Mouse (Mus musculus) erythroblast, embryonic 14.5 days (primary cell): ENCODE data around the gene Dgkb. TPM values are rescaled to one million over a fixed set of nuclear protein-coding genes. Genes with fewer than 3 reads are reported as not detected.

Experiments
- H3K27me3 ChIP-seq: 2 replicates; pipeline ENCODE4 v1.6.1; 2012; ENCODE audit warnings: inconsistent platforms; ENCODE audit not compliant: control insufficient read depth
- H3K36me3 ChIP-seq: 2 replicates; pipeline ENCODE4 v1.6.1; 2012; ENCODE audit warnings: mild to moderate bottlenecking, inconsistent platforms; ENCODE audit not compliant: control insufficient read depth
- H3K4me1 ChIP-seq: 2 replicates; pipeline ENCODE4 v1.6.1; 2012; ENCODE audit warnings: inconsistent platforms; ENCODE audit not compliant: control insufficient read depth
- H3K4me3 ChIP-seq: replicated peaks from 2 replicates; pipeline ENCODE3; 2012; ENCODE audit warnings: moderate library complexity, mild to moderate bottlenecking, inconsistent platforms
- H3K9me3 ChIP-seq: 2 replicates; pipeline ENCODE4 v1.6.1; 2012; ENCODE audit warnings: low read length, inconsistent platforms, mixed read lengths; ENCODE audit not compliant: control insufficient read depth
- GATA1 ChIP-seq: IDR thresholded peaks from 2 replicates; pipeline ENCODE4 v1.6.1; 2012; ENCODE audit warnings: low read length, inconsistent platforms, mixed read lengths
- TAL1 ChIP-seq: IDR thresholded peaks from 3 replicates; pipeline ENCODE4 v1.6.1; 2012; ENCODE audit warnings: low read length, inconsistent platforms, mixed read lengths
- polyA plus RNA-seq: library from polyadenylated mRNA; stranded (reverse); fragments of >175 nt; gene quantifications from 2 replicates; pipeline ENCODE4 v1.2.3, GENCODE M21; 2012

Gene Dgkb
- polyA plus RNA-seq, 1 experiment: not detected

DNA sequence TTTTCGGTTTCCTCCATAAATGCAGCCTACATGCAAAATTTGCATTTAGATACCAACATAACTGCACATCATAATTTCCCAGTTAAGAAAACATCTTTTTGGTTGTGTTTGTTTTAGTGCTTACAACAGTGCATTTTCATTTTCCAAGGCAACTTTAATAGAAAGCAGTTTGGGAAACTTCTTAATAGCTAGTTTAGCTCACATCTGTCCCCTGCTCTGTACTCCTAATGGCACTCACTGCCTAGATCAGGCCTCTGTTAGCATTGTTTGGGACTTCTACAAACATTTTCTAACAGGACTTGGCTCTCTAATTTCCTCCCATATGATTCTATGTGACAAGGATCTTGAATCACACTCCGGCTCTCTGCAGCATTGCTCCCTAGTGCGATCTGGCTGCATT is 486.7 kb downstream of the Dgkb start:
- no peak overlapping the region for H3K4me3 ChIP-seq
- no peaks in the 10 kb centered on the region for H3K4me1 ChIP-seq
- TF ChIP-seq GATA1 (no peak), TAL1 (no peak)
- no peaks in the 10 kb centered on the region for H3K36me3 ChIP-seq
- H3K9me3 ChIP-seq: no peaks in the 10 kb centered on the region; the same call in 1 of the 2 replicates
- H3K27me3 ChIP-seq: no peaks in the 10 kb centered on the region

DNA sequence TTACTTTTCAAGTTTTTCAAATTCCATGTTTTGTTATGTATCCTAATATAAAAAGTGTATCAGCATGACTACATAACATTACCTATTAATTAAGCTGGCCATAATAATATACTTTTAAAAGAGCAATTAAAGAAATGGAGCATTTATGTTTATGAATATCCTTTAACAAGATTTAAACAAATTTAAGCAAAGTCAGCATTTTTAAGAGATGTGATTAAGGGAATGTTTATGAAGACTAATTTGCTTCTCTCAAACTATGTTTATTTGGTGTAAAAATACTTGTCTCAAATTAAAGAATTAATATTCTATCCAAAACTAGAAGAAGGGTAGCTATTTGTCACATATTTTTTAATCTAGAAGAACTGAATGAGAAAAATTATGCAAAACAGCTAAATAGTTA is 492.4 kb downstream of the Dgkb start:
- Histone ChIP-seq H3K4me1 (no peaks in the 10 kb centered on the region), H3K9me3 (no peaks in the 10 kb centered on the region), H3K4me3 (no peak overlapping the region), H3K36me3 (no peaks in the 10 kb centered on the region), H3K27me3 (no peaks in the 10 kb centered on the region)
- TF ChIP-seq TAL1: no peak
- TF ChIP-seq GATA1: no peak

DNA sequence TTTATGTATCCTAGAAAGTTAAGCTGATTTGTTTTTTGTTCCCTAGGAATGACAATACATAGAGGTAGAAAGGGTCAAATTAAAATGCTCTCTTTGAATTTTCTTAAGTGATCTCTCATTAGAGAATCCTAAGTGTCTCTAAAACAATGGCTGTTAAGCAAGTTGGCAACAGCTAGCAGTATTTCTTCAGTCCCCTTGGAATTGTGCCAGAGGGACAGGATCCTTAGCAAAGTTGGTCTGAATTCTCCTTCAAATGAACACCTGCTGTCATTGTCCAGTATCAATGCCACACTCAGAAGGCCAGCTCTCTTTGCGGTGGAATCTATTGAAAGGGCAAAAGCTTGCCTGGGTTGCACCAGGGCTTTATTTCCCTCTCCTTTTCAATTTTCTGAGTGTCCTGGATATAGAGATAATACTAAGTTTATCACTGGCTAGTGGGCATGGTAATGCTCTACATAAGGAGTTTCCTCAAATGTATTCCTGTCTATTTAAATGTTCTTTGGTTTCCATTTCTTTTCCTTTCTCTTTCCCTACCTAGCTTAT is 510.3 kb downstream of the Dgkb start:
- Histone ChIP-seq H3K9me3 (no peaks in the 10 kb centered on the region), H3K4me1 (no peaks in the 10 kb centered on the region), H3K36me3 (no peaks in the 10 kb centered on the region), H3K4me3 (no peak overlapping the region), H3K27me3 (no peaks in the 10 kb centered on the region)
- TF ChIP-seq GATA1 (no peak), TAL1 (no peak)

DNA sequence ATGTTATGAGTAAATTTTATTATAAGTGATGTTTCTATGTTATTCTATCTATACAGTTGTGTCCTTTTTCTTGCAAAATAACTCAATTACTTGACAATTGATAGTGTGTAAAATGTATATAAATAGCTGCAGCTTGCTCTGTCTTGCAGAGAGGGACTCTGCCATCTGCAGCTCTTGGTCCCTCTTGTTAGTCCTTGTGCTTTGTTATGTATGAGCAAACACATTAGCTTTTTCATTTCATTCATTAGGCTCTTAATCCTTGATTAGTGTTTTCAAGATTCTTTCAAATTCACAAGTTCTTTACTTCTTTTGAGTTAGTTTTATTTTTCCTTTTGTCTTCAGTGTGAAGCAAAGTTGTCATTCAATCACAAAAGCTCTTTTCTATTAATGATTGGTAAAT is 511.3 kb downstream of the Dgkb start:
- H3K9me3 ChIP-seq: no peaks in the 10 kb centered on the region
- H3K36me3 ChIP-seq: no peaks in the 10 kb centered on the region
- TF ChIP-seq TAL1 (no peak), GATA1 (no peak)
- H3K4me1 ChIP-seq: no peaks in the 10 kb centered on the region
- H3K27me3 ChIP-seq: no peaks in the 10 kb centered on the region
- no peak overlapping the region for H3K4me3 ChIP-seq

DNA sequence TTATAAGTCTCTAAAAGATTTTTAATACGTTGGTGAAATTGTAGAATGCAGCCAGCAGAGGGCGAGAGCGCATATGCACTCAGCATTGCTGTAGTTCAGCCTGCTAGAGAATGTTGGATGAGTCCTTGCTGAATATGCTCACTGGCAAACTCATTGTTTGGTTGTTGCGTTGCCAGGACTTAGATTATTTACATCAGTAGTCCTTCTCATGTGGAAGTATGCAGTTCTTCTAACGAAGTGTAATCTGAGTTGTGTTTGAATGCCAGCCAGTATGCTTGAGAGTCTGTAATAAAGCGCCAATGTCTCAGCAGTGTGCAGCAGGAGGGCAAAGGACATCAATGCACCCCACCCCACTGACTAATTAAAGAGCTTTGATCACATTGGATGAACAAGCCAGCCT is 525.1 kb downstream of the Dgkb start:
- no peak for TF ChIP-seq GATA1
- no peak for TF ChIP-seq TAL1
- Histone ChIP-seq H3K4me1 (no peaks in the 10 kb centered on the region), H3K27me3 (no peaks in the 10 kb centered on the region), H3K9me3 (no peaks in the 10 kb centered on the region), H3K36me3 (no peaks in the 10 kb centered on the region), H3K4me3 (no peak overlapping the region)

DNA sequence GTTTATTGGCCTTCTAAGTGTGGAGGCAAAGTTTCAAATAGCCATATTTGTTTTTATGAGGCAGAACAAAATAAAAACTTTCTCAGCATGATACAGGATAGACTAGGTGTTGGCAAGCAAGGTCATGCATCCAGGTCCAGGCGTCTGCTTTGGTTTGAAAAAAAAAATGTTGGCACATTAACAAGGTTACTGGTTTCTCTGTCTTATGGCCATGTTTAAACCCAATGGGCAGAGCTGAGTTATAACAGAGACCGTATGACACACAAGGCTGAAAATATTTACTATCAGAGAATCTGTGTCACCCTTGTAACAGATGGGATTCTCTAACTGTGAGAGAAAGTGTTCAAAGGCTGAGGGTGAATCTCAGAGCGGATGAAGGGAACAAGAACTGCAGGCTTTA is 535.0 kb downstream of the Dgkb start:
- TF ChIP-seq TAL1: no peak
- no peak for TF ChIP-seq GATA1
- no peaks in the 10 kb centered on the region for H3K9me3 ChIP-seq

DNA sequence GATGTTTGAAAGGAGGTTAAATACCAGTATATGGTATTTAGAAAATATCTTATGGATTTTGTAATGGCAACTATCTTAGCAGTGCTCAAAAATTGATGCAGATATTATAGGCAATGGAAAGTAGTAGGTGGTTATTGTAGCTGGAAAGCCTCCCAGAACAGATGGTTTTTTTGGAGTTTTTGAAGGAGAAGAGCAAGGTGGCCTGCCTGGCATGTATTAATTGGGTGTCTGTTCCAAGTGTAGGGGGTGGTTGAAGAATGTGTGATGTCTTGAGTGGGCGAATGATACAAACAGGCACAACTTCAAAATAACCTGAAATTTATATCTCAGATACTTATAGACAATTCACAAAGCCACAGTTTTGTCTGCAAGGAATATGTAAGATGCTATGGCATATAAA is 538.9 kb downstream of the Dgkb start:
- no peaks in the 10 kb centered on the region for H3K36me3 ChIP-seq
- TF ChIP-seq TAL1: no peak
- TF ChIP-seq GATA1: no peak
- no peaks in the 10 kb centered on the region for H3K9me3 ChIP-seq
- no peaks in the 10 kb centered on the region for H3K27me3 ChIP-seq
- H3K4me1 ChIP-seq: no peaks in the 10 kb centered on the region
- H3K4me3 ChIP-seq: no peak overlapping the region

More for the DNA sequence above, 535.0 kb downstream of the Dgkb start:
- H3K4me3 ChIP-seq: no peak overlapping the region
- H3K27me3 ChIP-seq: no peaks in the 10 kb centered on the region
- H3K36me3 ChIP-seq: no peaks in the 10 kb centered on the region
- no peaks in the 10 kb centered on the region for H3K4me1 ChIP-seq

DNA sequence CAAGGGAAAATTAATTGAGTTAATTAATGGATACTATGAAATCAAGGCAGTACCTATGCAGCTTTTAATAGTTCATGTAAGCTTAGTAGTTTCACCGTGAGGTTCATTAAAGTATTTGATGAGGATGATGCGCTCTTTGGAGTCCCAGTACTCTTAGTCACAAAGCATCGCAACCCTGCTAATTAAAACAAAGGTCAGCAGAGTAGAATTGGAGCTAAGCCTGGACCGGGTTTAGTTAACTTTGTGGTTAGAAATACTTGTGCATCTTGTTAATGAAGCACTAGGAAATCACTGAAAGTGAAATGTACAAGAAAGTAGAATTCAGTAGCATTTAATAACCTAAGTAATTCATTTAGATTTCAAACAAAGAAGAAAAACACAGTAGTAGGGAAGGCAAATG is 544.0 kb downstream of the Dgkb start:
- Histone ChIP-seq H3K36me3 (no peaks in the 10 kb centered on the region), H3K27me3 (no peaks in the 10 kb centered on the region), H3K4me1 (no peaks in the 10 kb centered on the region), H3K4me3 (no peak overlapping the region), H3K9me3 (no peaks in the 10 kb centered on the region)
- TF ChIP-seq GATA1 (no peak), TAL1 (no peak)

DNA sequence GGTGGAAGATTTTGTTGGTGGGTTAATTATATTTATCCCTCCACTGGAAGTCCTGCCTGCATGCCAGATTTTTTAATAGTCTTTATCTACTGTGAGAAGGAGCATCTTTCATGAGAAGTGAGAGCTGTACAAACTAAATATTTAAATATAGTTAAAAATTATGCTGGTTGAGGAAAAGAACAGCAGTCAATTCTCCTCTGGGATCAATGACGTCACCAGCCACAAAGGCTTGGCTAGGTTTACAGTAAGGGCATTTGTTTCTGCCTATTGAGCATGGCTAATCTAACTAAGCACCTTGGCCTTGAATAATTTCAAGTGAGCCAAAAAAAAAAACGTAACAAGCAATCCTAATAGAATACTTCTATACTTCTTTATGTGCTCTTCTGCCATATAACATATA is 554.1 kb downstream of the Dgkb start:
- no peak for TF ChIP-seq GATA1
- no peak for TF ChIP-seq TAL1
- Histone ChIP-seq H3K4me1 (no peaks in the 10 kb centered on the region), H3K9me3 (peaks cover 7% of the 10 kb centered on the region; the same call in 1 of the 2 replicates), H3K36me3 (no peaks in the 10 kb centered on the region), H3K4me3 (no peak overlapping the region), H3K27me3 (no peaks in the 10 kb centered on the region)

DNA sequence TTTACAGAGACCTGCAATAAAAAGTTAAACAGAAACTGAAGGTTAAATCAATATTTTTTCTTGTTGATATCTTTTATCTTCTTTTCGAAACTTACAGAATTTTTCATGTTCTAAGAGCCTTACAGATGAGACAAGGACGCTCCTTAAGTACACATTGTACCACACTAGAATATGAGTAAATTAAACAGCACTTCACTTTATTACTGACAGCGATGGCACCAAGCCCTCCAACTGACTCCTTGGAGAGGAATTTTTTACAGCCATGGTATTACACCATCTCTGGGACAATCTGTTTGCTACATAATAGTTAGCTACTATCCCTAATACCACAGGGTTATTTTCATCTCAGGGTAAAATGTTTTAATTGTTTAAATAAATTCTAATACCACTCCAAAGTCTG is 556.6 kb downstream of the Dgkb start:
- Histone ChIP-seq H3K4me1 (no peaks in the 10 kb centered on the region), H3K27me3 (no peaks in the 10 kb centered on the region), H3K36me3 (no peaks in the 10 kb centered on the region), H3K9me3 (peaks cover 6% of the 10 kb centered on the region; the same call in 1 of the 2 replicates), H3K4me3 (no peak overlapping the region)
- no peak for TF ChIP-seq GATA1
- TF ChIP-seq TAL1: no peak
